Mouse (Mus musculus) stomach, postnatal 0 days (tissue): ENCODE measurements around the gene Defb45. TPM values are rescaled to one million over a fixed set of nuclear protein-coding genes. Genes with fewer than 3 reads are reported as not detected.

Experiments
- ATAC-seq: fragments of 200-750 bp; cut with Nextera tagmentation; 2 replicates; pipeline ENCODE4 v1.8.0; 2017; ENCODE audit not compliant: low FRiP score, low TSS enrichment
- DNase-seq: peaks from one replicate; pipeline ENCODE4 v3.0.0-alpha.2; 2016; ENCODE audit warnings: low spot score
- H3K27ac ChIP-seq: fragments of 300-500 bp; sonication (generic); replicated peaks from 2 replicates; pipeline ENCODE4 v1.5.1; 2014; ENCODE audit warnings: mild to moderate bottlenecking, control low read depth
- H3K27me3 ChIP-seq: fragments of 300-500 bp; sonication (generic); 2 replicates; pipeline ENCODE4 v1.6.1; 2014; ENCODE audit warnings: low read length; ENCODE audit not compliant: control insufficient read depth, insufficient read depth
- H3K36me3 ChIP-seq: fragments of 300-500 bp; sonication (generic); 2 replicates; pipeline ENCODE4 v1.6.1; 2014; ENCODE audit warnings: low read length, mixed read lengths; ENCODE audit not compliant: control insufficient read depth, insufficient read depth
- H3K4me1 ChIP-seq: fragments of 300-500 bp; sonication (generic); replicated peaks from 2 replicates; pipeline ENCODE4 v1.6.1; 2014; ENCODE audit warnings: antibody characterized with exemption; ENCODE audit not compliant: control insufficient read depth, insufficient read depth
- H3K4me2 ChIP-seq: fragments of 300-500 bp; sonication (generic); replicated peaks from 2 replicates; pipeline ENCODE4 v1.6.1; 2014; ENCODE audit warnings: low read depth, mild to moderate bottlenecking, control low read depth, moderate library complexity
- H3K4me3 ChIP-seq: fragments of 300-500 bp; sonication (generic); 2 replicates; pipeline ENCODE4 v1.5.1; 2014; ENCODE audit warnings: low read depth, low read length, control low read depth
- H3K9ac ChIP-seq: fragments of 300-500 bp; sonication (generic); 2 replicates; pipeline ENCODE4 v1.6.1; 2014; ENCODE audit warnings: mild to moderate bottlenecking, low read length, control low read depth, mixed read lengths
- H3K9me3 ChIP-seq: fragments of 300-500 bp; sonication (generic); 2 replicates; pipeline ENCODE4 v1.6.1; 2016; ENCODE audit warnings: low read length; ENCODE audit not compliant: control insufficient read depth
- CTCF ChIP-seq: IDR thresholded peaks from 2 replicates; pipeline ENCODE4 v1.5.1; 2016; ENCODE audit warnings: antibody characterized with exemption, low read depth, mild to moderate bottlenecking, moderate library complexity
- EP300 ChIP-seq: optimal IDR thresholded peaks from 2 replicates; pipeline ENCODE3; 2016; ENCODE audit warnings: antibody characterized with exemption
- WGBS: fragments of 180-500 bp; shearing (Covaris S2); extraction: QIAGEN DNeasy Blood & Tissue Kit; methylation state at CpG from one replicate; pipeline ENCODE4 v1.1.7; 2014; 5-methylcytosine and 5-hydroxymethylcytosine counted together
- polyA plus RNA-seq: library from polyadenylated mRNA; unstranded; fragments of >200 nt; fragmentation: Nextera tagmentation; extraction: Ambion mirVana; gene quantifications from 2 replicates; pipeline ENCODE4 v1.2.1, GENCODE M21; 2015

The Defb45 gene
- polyA plus RNA-seq, result not detected in 2 replicates

- H3K4me1 ChIP-seq, result no peaks in the 10 kb centered on the region
- no peak for TF ChIP-seq CTCF
- WGBS, result 50% methylated on average over 7 of the region's 7 CpGs
Observed at GRCm38 (mm10) chr2:152599299-152599698, at the start of gene Defb45. Gene Defb45, minus strand, starts transcription at chr2:152599399.

DNA sequence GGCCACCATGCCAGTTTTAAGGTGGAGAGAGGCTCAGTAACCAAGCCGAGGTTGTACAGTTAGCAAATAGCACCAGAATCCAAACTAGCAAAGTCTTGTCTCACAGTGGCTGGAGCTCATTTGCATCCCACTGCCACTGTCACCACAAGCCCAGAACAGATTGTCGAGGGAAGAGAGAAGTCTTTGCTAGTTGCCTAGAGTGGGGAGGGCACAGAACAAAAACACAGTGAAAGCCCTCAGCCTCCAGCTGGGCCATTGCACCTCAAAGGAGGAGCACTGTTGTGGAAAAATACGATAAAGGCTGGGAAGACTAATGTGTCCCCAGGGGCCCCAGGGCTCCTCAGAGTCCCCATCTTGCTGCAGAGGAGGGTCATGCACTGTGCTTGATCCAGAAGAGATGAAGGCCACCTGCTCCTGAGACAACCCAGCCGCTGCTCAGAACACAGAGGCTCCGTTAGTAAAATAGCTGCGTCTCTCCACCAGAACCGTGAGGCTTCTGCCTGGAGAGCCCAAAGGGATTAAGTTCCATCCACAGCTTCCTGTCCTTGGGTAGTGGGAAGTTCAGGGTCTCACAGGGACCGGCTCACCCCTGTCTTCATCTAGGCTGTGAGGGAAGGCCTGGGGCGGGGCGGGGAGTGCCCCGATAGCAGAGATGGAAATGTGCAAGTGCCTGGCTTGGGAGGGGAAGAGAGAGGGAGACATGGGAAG, 40.4 kb upstream of the Defb45 start:
- H3K4me1 ChIP-seq, result peaks cover 2% of the 10 kb centered on the region; the same call in 1 of the 2 replicates
- no peak overlapping the region for H3K4me3 ChIP-seq
- peak; percentile 25 for DNase-seq
- no peaks in the 10 kb centered on the region for H3K36me3 ChIP-seq
- 24% methylated on average over 11 of the region's 11 CpGs for WGBS
- H3K9ac ChIP-seq, result no peak overlapping the region
- H3K4me2 ChIP-seq, result no peak overlapping the region
- H3K9me3 ChIP-seq, result no peaks in the 10 kb centered on the region
- TF ChIP-seq CTCF, result no peak
- TF ChIP-seq EP300, result peak; percentile 58
- no peaks in the 10 kb centered on the region for H3K27me3 ChIP-seq
- peak overlapping the region; percentile 79 for H3K27ac ChIP-seq
- peak; percentile 43 for ATAC-seq

More at GRCm38 (mm10) chr2:152599299-152599698, at the start of gene Defb45:
- no peak within 1 kb of the TSS for H3K27ac ChIP-seq
- no peak within 1 kb of the TSS for H3K4me3 ChIP-seq
- 0 out of 2 replicates have a peak, but pooled peaks have one; percentile 51 for ATAC-seq
- no peaks in the 10 kb centered on the region for H3K27me3 ChIP-seq
- no peaks in the 10 kb centered on the region for H3K9me3 ChIP-seq
- no peaks in the 10 kb centered on the region for H3K36me3 ChIP-seq
- H3K4me2 ChIP-seq, result no peak within 1 kb of the TSS
- H3K9ac ChIP-seq, result no peak within 1 kb of the TSS
- no peak for DNase-seq

DNA sequence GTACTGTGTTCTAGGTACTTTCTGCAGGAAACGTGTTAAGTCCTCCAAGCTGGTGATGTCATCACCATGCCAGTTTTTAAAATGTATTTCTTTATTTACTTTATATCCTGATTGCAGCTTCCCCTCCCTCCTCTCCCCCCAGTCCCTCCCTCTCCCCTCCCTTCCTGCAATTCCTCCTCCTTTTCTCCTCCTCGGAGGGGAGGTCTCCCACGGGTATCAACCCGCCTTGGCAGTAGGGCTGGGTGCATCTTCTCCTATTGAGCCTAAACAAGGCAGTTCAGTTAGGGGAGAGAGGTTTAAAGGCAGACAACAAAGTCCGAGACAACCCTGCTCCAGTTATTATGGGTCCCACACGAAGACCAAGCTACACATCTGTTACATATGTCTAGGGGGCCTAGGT, 39.7 kb upstream of the Defb45 start:
- Histone ChIP-seq H3K4me3 (no peak overlapping the region), H3K9ac (no peak overlapping the region), H3K36me3 (no peaks in the 10 kb centered on the region), H3K4me2 (no peak overlapping the region), H3K9me3 (no peaks in the 10 kb centered on the region), H3K27me3 (no peaks in the 10 kb centered on the region), H3K27ac (peak overlapping the region; percentile 79), H3K4me1 (peaks cover 2% of the 10 kb centered on the region; the same call in 1 of the 2 replicates)
- DNase-seq, result no peak
- no peak for TF ChIP-seq EP300
- TF ChIP-seq CTCF, result no peak
- WGBS, result 41% methylated on average over 6 of the region's 6 CpGs
- ATAC-seq, result no peak

GRCm38 (mm10) chr2:152637381-152637780, 38.2 kb upstream of the Defb45 start:
- Histone ChIP-seq H3K4me3 (no peak overlapping the region), H3K9me3 (no peaks in the 10 kb centered on the region), H3K4me2 (no peak overlapping the region), H3K4me1 (peaks cover 2% of the 10 kb centered on the region; the same call in 1 of the 2 replicates), H3K9ac (no peak overlapping the region), H3K27ac (peak overlapping the region; percentile 90), H3K36me3 (no peaks in the 10 kb centered on the region), H3K27me3 (no peaks in the 10 kb centered on the region)
- 63% methylated on average over 4 of the region's 4 CpGs for WGBS
- DNase-seq (no peak), ATAC-seq (no peak)
- TF ChIP-seq EP300 (no peak), CTCF (no peak)

DNA sequence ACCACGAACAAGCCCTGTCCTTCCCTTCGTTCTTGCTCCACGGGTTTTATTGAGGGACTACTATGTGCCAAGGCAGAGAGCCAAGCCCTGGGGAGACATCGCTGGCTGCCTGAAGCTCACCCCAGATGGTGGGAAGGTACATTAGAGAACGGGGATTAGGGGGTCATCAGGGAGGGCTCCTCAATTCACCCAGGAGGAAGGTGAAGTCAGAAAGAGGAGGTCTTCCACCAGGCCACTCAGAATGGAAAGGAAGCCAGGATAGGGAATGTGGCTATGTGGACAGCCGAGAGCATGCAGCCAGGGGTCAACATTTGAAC, 37.8 kb upstream of the Defb45 start:
- Histone ChIP-seq H3K4me3 (no peak overlapping the region), H3K27ac (peak overlapping the region; percentile 90), H3K27me3 (no peaks in the 10 kb centered on the region), H3K9me3 (no peaks in the 10 kb centered on the region), H3K4me1 (peaks cover 2% of the 10 kb centered on the region; the same call in 1 of the 2 replicates), H3K36me3 (no peaks in the 10 kb centered on the region), H3K4me2 (no peak overlapping the region), H3K9ac (no peak overlapping the region)
- TF ChIP-seq CTCF, result no peak
- TF ChIP-seq EP300, result no peak
- ATAC-seq, result no peak
- 38% methylated on average over 6 of the region's 6 CpGs for WGBS
- DNase-seq, result no peak

DNA sequence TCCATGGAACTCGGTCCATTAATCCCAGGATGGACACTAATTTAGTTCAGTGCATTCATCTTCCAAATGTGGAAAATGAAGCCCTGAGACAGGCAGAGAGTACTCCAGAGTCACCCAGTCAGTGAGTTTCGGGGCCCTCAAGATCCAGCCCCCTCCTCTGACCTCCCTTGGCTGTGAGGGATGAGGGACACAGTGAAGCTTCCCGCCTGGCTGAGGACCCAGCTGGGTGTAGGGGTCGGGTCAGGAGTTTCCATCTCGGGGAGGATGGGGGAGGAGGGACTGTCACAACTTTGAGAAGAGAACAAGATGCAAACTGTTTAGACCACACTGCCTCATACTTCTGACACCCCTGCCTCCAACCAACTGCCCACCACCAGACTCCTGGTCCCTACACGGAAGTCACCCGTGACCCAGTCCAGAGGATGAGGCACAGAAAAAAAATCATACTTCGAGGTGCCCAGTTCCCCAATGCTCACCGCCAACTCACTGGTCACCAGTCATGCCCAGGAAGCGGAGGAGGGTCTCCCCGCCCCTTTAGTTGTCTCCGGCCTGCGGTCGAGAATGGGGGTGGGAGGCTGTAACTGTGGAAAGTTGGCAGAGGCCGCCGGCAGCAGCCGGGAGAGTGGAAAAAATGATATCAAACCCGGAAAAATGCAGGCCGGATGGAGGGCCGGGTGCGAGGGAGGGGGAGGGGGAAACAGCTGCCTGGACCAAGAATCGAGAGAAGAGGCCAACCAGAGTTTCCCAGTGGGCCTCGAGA, 37.2 kb upstream of the Defb45 start:
- Histone ChIP-seq H3K27ac (peak overlapping the region; percentile 90), H3K4me1 (peaks cover 2% of the 10 kb centered on the region; the same call in 1 of the 2 replicates), H3K4me3 (no peak overlapping the region), H3K36me3 (no peaks in the 10 kb centered on the region), H3K27me3 (no peaks in the 10 kb centered on the region), H3K9ac (no peak overlapping the region), H3K9me3 (no peaks in the 10 kb centered on the region), H3K4me2 (0 out of 2 replicates have a peak overlapping the region, but pooled peaks have one; percentile 20)
- peak; percentile 77 for ATAC-seq
- 45% methylated on average over 23 of the region's 23 CpGs for WGBS
- TF ChIP-seq CTCF (no peak), EP300 (peak; percentile 70)
- peak; percentile 65 for DNase-seq
